Mouse (Mus musculus) layer of hippocampus, adult 2 months (tissue): ENCODE data around the gene Olfr764-ps1. TPM values are rescaled to one million over a fixed set of nuclear protein-coding genes. Genes with fewer than 3 reads are reported as not detected.
"Not testable (repeated sequence)": the region's sequence is repeated elsewhere in the genome, so short reads cannot be mapped to it uniquely, and the experiment has no call there.

Experiments used
- DNase-seq, 2 experiments: peaks; one replicate each; pipeline ENCODE4 v3.0.0; 2022; ENCODE audit warnings: low spot score in 2 of 2
- H3K27ac ChIP-seq: fragments of 200-600 bp; 2 replicates; pipeline ENCODE4 v1.8.1; 2022
- H3K4me3 ChIP-seq: fragments of 200-600 bp; 2 replicates; pipeline ENCODE4 v1.8.1; 2022; ENCODE audit warnings: mild to moderate bottlenecking
- CTCF ChIP-seq: fragments of 200-600 bp; conservative IDR thresholded peaks from 2 replicates; pipeline ENCODE4 v1.8.1; 2022; ENCODE audit warnings: antibody characterized with exemption, mild to moderate bottlenecking, moderate library complexity
- total RNA-seq, 2 experiments: library from RNA; stranded (reverse); gene quantifications; 2 replicates each; pipeline ENCODE4 v1.2.3; 2021

The Olfr764-ps1 gene
- total RNA-seq, 2 experiments from 2014 or later: not detected

GRCm38 (mm10) chr10:128990994-128991393, 48.7 kb downstream of the Olfr764-ps1 start:
- H3K4me3 ChIP-seq: no peak overlapping the region
- no peak for DNase-seq
- TF ChIP-seq CTCF: no peak
- H3K27ac ChIP-seq: no peak overlapping the region

DNA sequence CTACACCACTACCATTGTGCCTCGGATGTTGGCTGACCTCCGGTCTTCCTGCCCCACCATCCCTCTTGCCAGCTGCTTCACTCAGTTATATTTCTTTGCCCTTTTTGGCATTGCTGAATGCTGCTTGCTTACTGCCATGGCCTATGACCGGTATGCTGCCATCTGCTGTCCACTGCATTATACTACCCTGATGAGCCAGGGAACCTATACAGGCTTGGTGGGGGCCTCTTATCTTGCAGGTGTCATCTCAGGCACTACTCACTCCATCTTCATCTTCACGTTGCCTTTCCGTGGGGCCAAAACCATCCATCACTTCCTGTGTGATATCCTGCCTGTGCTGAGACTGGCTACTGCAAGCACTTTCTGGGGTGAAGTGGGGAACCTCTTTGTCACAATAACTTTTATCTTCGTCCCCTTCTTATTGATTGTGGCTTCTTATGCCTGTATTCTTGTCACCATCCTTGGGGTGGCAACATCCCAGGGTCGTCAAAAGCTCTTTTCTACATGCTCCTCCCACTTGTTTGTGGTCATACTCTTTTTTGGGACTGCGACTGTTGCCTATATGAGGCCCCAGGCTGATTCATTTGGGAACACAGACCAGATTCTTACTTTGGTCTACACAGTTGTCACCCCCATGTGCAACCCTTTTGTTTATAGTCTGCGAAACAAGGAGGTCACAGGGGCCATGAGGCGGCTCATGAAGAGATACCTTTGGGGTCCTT, 49.4 kb downstream of the Olfr764-ps1 start:
- H3K27ac ChIP-seq, DNase-seq, H3K4me3 ChIP-seq: not testable (repeated sequence)

DNA sequence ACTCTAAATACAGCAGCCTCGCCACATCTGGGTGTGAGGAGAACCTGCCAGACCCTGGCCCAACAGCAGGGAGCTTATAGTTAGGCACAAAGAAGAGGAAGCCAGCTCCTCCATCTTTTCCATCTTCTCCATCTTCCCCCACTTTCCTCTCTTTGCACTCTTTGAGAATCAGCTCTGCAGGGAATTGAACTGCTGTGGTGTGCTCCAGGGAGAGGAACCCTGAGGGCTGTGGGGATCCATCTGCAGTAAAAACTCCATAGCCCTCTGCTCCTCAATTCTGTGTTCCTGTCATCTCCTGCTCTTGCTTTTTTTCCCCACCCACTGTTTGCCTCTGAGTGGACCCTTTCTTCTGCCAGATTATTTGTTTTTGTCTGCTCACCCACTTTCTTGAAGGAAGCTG, 50.6 kb downstream of the Olfr764-ps1 start, which contains the start of gene Olfr9:
Gene Olfr9, plus strand, starts transcription at position 301 of the 400 bp plus-strand sequence.
- H3K27ac ChIP-seq, DNase-seq, H3K4me3 ChIP-seq: not testable (repeated sequence)

Other genes with a start within 250 kb of the Olfr764-ps1 start
- gene Mmp19, start 249.0 kb downstream of the Olfr764-ps1 start, total RNA-seq: under 1 TPM; 0.61 to 0.84 TPM
- gene Dnajc14, start 235.8 kb downstream of the Olfr764-ps1 start, total RNA-seq: 10 to 100 TPM; 65.5 to 73.3 TPM
- gene Tmem198b, start 235.5 kb downstream of the Olfr764-ps1 start, total RNA-seq: 10 to 100 TPM in 1 of 2 experiments, 1 to 10 TPM in 1; 9.4 to 10.9 TPM
- 10 to 100 TPM; 39.3 to 42.2 TPM for gene Sarnp, start 222.6 kb downstream of the Olfr764-ps1 start, total RNA-seq
- 1 to 10 TPM; 6.7 to 8.4 TPM for gene Ormdl2, start 218.3 kb downstream of the Olfr764-ps1 start, total RNA-seq
- gene Gdf11, start 148.2 kb downstream of the Olfr764-ps1 start, total RNA-seq: 10 to 100 TPM; 20.5 to 21.9 TPM
- gene Cd63, start 138.9 kb downstream of the Olfr764-ps1 start, total RNA-seq: 10 to 100 TPM; 71.0 to 81.9 TPM
- gene Rdh5, start 117.0 kb downstream of the Olfr764-ps1 start, total RNA-seq: 1 to 10 TPM; 4.3 to 8.4 TPM
- 100 to 1,000 TPM in 1 of 2 experiments, 10 to 100 TPM in 1; 88.5 to 102 TPM for gene Bloc1s1, start 115.9 kb downstream of the Olfr764-ps1 start, total RNA-seq
- 10 to 100 TPM; 39.5 to 42.9 TPM for gene Itga7, start 106.1 kb downstream of the Olfr764-ps1 start, total RNA-seq
- gene Mettl7b, start 78.9 kb downstream of the Olfr764-ps1 start, total RNA-seq: not detected
- not detected for gene Olfr9, start 50.5 kb downstream of the Olfr764-ps1 start, total RNA-seq
- gene Olfr763, start 29.1 kb downstream of the Olfr764-ps1 start, total RNA-seq: not detected
- gene Olfr765, start 10.1 kb upstream of the Olfr764-ps1 start, total RNA-seq: not detected
- gene Olfr766-ps1, start 29.1 kb upstream of the Olfr764-ps1 start, total RNA-seq: not detected
- not detected for gene Olfr767, start 43.0 kb upstream of the Olfr764-ps1 start, total RNA-seq
- not detected for gene Olfr768, start 59.5 kb upstream of the Olfr764-ps1 start, total RNA-seq
- gene Olfr769, start 78.0 kb upstream of the Olfr764-ps1 start, total RNA-seq: not detected
- not detected for gene Olfr770, start 99.1 kb upstream of the Olfr764-ps1 start, total RNA-seq
- not detected for gene Olfr771, start 124.9 kb upstream of the Olfr764-ps1 start, total RNA-seq
- not detected for gene Olfr772, start 138.0 kb upstream of the Olfr764-ps1 start, total RNA-seq
- not detected for gene Olfr773, start 147.5 kb upstream of the Olfr764-ps1 start, total RNA-seq
- not detected for gene Olfr774, start 196.3 kb upstream of the Olfr764-ps1 start, total RNA-seq
- gene Olfr775, start 208.5 kb upstream of the Olfr764-ps1 start, total RNA-seq: not detected
- gene Olfr776, start 219.2 kb upstream of the Olfr764-ps1 start, total RNA-seq: not detected
- not detected for gene Olfr777, start 231.6 kb upstream of the Olfr764-ps1 start, total RNA-seq